Mouse (Mus musculus) megakaryocyte, embryonic 14.5 days (primary cell): ENCODE results near the gene Gm11127.
"Not testable (repeated sequence)": the region's sequence is repeated elsewhere in the genome, so short reads cannot be mapped to it uniquely, and the experiment has no call there.

ENCODE experiments used
- FLI1 ChIP-seq: IDR thresholded peaks from 2 replicates; pipeline ENCODE4 v1.6.1; 2012; ENCODE audit warnings: low read length, inconsistent platforms, mixed read lengths
- GATA1 ChIP-seq: IDR thresholded peaks from 3 replicates; pipeline ENCODE4 v1.6.1; 2012; ENCODE audit warnings: mixed read lengths, low read length, inconsistent platforms, borderline replicate concordance

- not testable (repeated sequence) for TF ChIP-seq GATA1, FLI1
These were observed 28.0 kb downstream of the Gm11127 start for GRCm38 (mm10) chr17:36030046-36030702.
